Mouse (Mus musculus): ENCODE results near the gene Tsnax. TPM values are rescaled to one million over a fixed set of nuclear protein-coding genes. Genes with fewer than 3 reads are reported as not detected.

The Tsnax gene
- polyA plus RNA-seq, 1 experiment, result 22.7 TPM

DNA sequence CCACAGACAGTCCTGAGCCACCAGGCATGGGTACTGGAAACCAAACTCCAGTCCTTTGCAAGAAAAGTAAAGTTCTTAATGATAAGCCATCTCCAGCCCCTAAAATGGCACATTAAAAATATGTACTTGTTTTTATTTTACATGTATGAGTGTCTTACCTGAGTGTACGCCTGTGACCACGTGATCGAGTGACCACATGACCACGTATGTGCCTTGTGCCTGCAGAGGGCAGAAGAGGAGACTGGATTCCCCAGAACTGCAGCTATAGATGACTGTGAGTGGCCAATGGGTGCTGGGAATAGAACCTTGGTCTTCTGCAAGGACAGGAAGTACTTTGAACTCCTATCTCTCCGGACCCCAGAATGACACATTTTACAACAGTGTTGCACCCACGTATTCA, 36.6 kb upstream of the Tsnax start:
- H3K4me3 ChIP-seq (ENCODE audit: extremely low read depth, insufficient read depth, insufficient read length), result no peak overlapping the region
- DNase-seq (ENCODE audit: low read depth in 1 of 2, low spot score in 2 of 2), result no peak
- H3K4me1 ChIP-seq (ENCODE audit: control insufficient read depth, insufficient read depth, insufficient read length), result no peaks in the 10 kb centered on the region
- TF ChIP-seq POLR2A (IDR thresholded peaks at IDR 0.05; ENCODE audit: low read depth, low read length) (no peak), CTCF (IDR thresholded peaks at IDR 0.05; ENCODE audit: extremely low read depth, insufficient read depth, insufficient read length, insufficient replicate concordance) (no peak)
- 91% methylated on average over 6 of the region's 6 CpGs for WGBS
- no peaks in the 10 kb centered on the region for H3K27me3 ChIP-seq (ENCODE audit: control insufficient read depth, insufficient read depth, low read length)
- no peaks in the 10 kb centered on the region for H3K36me3 ChIP-seq (ENCODE audit: control insufficient read depth, insufficient read depth, low read length)
- no peak overlapping the region for H3K27ac ChIP-seq (ENCODE audit: insufficient read depth, low read length)

DNA sequence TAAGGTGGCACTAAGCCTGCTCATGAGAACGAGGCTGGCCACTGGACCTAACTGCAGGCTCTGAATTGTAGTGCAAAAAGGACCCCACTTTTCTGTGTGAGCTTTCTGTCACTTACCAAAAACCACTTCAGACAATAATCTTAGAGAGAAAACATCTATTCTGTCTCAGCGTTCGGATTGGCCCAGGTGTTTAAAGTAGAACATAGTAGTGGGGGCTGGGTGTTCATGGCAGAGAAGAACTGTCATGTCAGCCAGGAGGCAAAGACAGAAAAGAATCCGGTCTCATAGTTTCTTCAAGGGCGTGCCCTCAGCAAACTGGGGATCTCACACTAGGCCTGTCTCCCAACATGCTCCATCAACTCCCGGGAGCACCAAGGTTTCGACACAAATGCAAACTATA, 34.8 kb upstream of the Tsnax start:
- Histone ChIP-seq H3K36me3 (ENCODE audit: control insufficient read depth, insufficient read depth, low read length) (no peaks in the 10 kb centered on the region), H3K27ac (ENCODE audit: insufficient read depth, low read length) (no peak overlapping the region), H3K4me3 (ENCODE audit: extremely low read depth, insufficient read depth, insufficient read length) (no peak overlapping the region), H3K4me1 (ENCODE audit: control insufficient read depth, insufficient read depth, insufficient read length) (no peaks in the 10 kb centered on the region), H3K27me3 (ENCODE audit: control insufficient read depth, insufficient read depth, low read length) (no peaks in the 10 kb centered on the region)
- TF ChIP-seq CTCF (IDR thresholded peaks at IDR 0.05; ENCODE audit: extremely low read depth, insufficient read depth, insufficient read length, insufficient replicate concordance) (no peak), POLR2A (IDR thresholded peaks at IDR 0.05; ENCODE audit: low read depth, low read length) (no peak)
- no peak for DNase-seq (ENCODE audit: low read depth in 1 of 2, low spot score in 2 of 2)
- 83% methylated on average over 7 of the region's 7 CpGs for WGBS

DNA sequence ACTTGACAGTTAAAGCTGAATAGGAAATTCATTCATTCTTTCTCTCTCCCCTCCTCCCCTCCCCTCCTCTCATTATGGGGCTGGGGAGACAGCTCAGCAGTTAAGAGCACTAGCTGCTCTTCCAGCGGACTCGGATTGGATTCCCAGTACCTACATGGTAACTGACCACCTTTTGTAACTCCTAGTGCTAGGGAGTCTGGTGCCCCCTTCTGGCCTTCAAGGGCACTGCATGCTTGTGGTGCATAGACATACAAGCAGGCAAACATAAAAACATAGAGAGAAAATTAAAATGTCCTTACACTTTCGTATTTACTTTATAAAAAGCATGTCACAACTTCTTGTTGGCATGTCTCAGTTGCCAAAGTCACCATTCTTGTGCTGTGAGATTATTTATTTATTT, 32.8 kb upstream of the Tsnax start:
- WGBS, result 95% methylated on average over 3 of the region's 3 CpGs
- H3K36me3 ChIP-seq (ENCODE audit: control insufficient read depth, insufficient read depth, low read length), result no peaks in the 10 kb centered on the region
- no peaks in the 10 kb centered on the region for H3K4me1 ChIP-seq (ENCODE audit: control insufficient read depth, insufficient read depth, insufficient read length)
- no peak overlapping the region for H3K4me3 ChIP-seq (ENCODE audit: extremely low read depth, insufficient read depth, insufficient read length)
- no peak overlapping the region for H3K27ac ChIP-seq (ENCODE audit: insufficient read depth, low read length)
- no peak for TF ChIP-seq POLR2A (IDR thresholded peaks at IDR 0.05; ENCODE audit: low read depth, low read length)
- no peak; the same call in 1 of the 2 replicates for TF ChIP-seq CTCF (IDR thresholded peaks at IDR 0.05; ENCODE audit: extremely low read depth, insufficient read depth, insufficient read length, insufficient replicate concordance)
- DNase-seq (ENCODE audit: low read depth in 1 of 2, low spot score in 2 of 2), result no peak
- H3K27me3 ChIP-seq (ENCODE audit: control insufficient read depth, insufficient read depth, low read length), result no peaks in the 10 kb centered on the region

DNA sequence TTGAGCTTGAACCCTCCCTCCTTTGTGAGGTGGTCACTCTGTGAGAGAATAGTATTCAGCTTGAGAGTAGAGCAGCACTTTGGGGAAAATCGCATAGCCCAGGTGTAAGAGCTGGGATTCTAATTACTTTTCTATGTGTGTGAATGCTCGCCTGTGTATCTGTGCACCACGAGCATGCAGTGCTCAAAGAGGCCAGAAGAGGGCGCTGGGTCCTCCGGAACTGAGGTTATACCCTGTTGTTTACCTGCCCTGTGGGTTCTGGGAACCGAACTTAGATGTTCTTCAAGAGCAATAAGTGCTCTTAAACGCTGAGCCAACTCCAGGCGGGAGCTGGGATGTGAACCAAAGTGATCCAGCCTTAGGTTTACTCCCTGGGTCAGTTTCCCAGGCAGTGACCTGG, 32.0 kb upstream of the Tsnax start:
- no peak overlapping the region for H3K27ac ChIP-seq (ENCODE audit: insufficient read depth, low read length)
- no peaks in the 10 kb centered on the region for H3K36me3 ChIP-seq (ENCODE audit: control insufficient read depth, insufficient read depth, low read length)
- DNase-seq (ENCODE audit: low read depth in 1 of 2, low spot score in 2 of 2), result no peak
- 88% methylated on average over 8 of the region's 8 CpGs for WGBS
- no peaks in the 10 kb centered on the region for H3K4me1 ChIP-seq (ENCODE audit: control insufficient read depth, insufficient read depth, insufficient read length)
- TF ChIP-seq CTCF (IDR thresholded peaks at IDR 0.05; ENCODE audit: extremely low read depth, insufficient read depth, insufficient read length, insufficient replicate concordance) (no peak), POLR2A (IDR thresholded peaks at IDR 0.05; ENCODE audit: low read depth, low read length) (no peak)
- no peak overlapping the region for H3K4me3 ChIP-seq (ENCODE audit: extremely low read depth, insufficient read depth, insufficient read length)
- H3K27me3 ChIP-seq (ENCODE audit: control insufficient read depth, insufficient read depth, low read length), result no peaks in the 10 kb centered on the region

DNA sequence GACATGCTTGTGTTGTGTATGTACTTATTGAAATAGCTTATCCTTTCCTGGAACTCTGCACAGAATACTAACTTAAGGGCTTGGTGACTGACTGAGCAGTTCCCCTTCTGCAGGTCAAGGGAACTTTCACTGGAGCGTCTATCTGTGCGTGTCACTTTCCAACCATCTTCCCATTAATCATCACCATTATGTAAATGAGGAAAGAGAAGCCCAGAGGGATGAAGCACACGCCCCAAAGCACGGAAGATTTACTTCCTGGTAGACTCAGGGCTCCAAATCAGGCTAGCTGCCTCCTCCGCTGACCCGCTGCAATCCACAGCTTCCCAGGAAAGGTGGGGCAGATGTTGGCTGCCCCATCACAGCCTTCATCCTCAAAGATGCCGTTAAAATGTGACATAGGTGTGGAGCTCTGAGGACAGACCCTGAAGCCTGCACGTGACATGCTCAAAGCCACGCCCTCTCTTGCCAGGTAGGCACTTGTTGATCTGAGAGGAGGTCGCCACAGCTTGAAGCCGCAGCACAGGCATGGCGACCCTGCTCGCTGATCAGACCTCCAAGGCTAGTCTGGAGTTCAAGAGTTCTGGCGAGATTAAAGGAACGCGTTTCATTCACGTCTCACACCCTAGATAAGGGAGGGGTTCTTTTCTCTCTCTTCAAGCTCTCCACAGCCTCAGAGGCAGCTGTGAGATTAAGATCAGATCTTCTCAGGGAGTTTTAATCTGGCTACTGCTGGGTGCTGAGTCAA, 21.7 kb upstream of the Tsnax start:
- H3K4me3 ChIP-seq (ENCODE audit: extremely low read depth, insufficient read depth, insufficient read length), result no peak overlapping the region
- DNase-seq (ENCODE audit: low read depth in 1 of 2, low spot score in 2 of 2), result no peak
- WGBS, result 27% methylated on average over 17 of the region's 17 CpGs

DNA sequence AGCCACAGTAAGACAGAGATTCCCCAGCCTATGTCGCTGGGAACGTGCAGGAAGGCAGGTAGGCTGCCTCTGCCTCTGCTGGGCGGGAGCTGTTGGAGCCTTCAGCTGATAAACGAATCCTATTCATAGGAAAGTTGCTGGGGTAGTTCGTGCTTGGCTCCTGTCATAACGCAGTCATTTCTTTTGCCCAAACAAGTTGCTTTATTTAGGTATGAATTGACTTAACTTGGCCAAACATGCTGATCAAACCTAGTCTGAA, 21.2 kb upstream of the Tsnax start:
- no peak overlapping the region for H3K4me3 ChIP-seq (ENCODE audit: extremely low read depth, insufficient read depth, insufficient read length)
- no peak for DNase-seq (ENCODE audit: low read depth in 1 of 2, low spot score in 2 of 2)
- no peak for TF ChIP-seq CTCF (IDR thresholded peaks at IDR 0.05; ENCODE audit: extremely low read depth, insufficient read depth, insufficient read length, insufficient replicate concordance)
- no peak for TF ChIP-seq POLR2A (IDR thresholded peaks at IDR 0.05; ENCODE audit: low read depth, low read length)
- H3K36me3 ChIP-seq (ENCODE audit: control insufficient read depth, insufficient read depth, low read length), result no peaks in the 10 kb centered on the region
- no peaks in the 10 kb centered on the region for H3K27me3 ChIP-seq (ENCODE audit: control insufficient read depth, insufficient read depth, low read length)
- no peak overlapping the region for H3K27ac ChIP-seq (ENCODE audit: insufficient read depth, low read length)
- 64% methylated on average over 6 of the region's 6 CpGs for WGBS
- no peaks in the 10 kb centered on the region; the same call in 1 of the 2 replicates for H3K4me1 ChIP-seq (ENCODE audit: control insufficient read depth, insufficient read depth, insufficient read length)

More for the DNA sequence above, 21.7 kb upstream of the Tsnax start:
- Histone ChIP-seq H3K27ac (ENCODE audit: insufficient read depth, low read length) (no peak overlapping the region), H3K36me3 (ENCODE audit: control insufficient read depth, insufficient read depth, low read length) (no peaks in the 10 kb centered on the region), H3K27me3 (ENCODE audit: control insufficient read depth, insufficient read depth, low read length) (no peaks in the 10 kb centered on the region), H3K4me1 (ENCODE audit: control insufficient read depth, insufficient read depth, insufficient read length) (no peaks in the 10 kb centered on the region; the same call in 1 of the 2 replicates)
- TF ChIP-seq CTCF (IDR thresholded peaks at IDR 0.05; ENCODE audit: extremely low read depth, insufficient read depth, insufficient read length, insufficient replicate concordance) (no peak), POLR2A (IDR thresholded peaks at IDR 0.05; ENCODE audit: low read depth, low read length) (no peak)

DNA sequence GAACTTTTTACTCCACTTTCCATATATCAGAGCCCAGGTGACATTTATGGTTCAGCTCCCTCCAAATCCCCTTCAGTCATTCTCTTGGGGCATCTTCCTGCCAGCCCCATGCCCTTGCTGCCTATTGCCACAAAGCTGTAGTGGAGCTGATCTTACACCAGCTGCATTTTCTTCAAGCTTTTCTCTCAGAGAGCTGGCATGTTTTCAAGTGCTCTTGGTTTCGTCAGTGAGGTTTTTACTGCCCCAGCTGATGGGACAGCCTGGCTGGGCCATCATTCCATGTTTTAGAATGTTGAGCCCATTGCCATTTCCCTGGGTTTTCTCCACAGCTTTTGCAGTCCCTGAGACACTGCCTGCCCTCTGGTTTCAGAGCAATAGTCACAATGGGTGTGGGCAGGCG, 17.0 kb upstream of the Tsnax start:
- no peak for DNase-seq (ENCODE audit: low read depth in 1 of 2, low spot score in 2 of 2)
- TF ChIP-seq POLR2A (IDR thresholded peaks at IDR 0.05; ENCODE audit: low read depth, low read length) (no peak), CTCF (IDR thresholded peaks at IDR 0.05; ENCODE audit: extremely low read depth, insufficient read depth, insufficient read length, insufficient replicate concordance) (no peak)
- Histone ChIP-seq H3K36me3 (ENCODE audit: control insufficient read depth, insufficient read depth, low read length) (no peaks in the 10 kb centered on the region), H3K4me3 (ENCODE audit: extremely low read depth, insufficient read depth, insufficient read length) (no peak overlapping the region), H3K27me3 (ENCODE audit: control insufficient read depth, insufficient read depth, low read length) (no peaks in the 10 kb centered on the region), H3K4me1 (ENCODE audit: control insufficient read depth, insufficient read depth, insufficient read length) (no peaks in the 10 kb centered on the region; the same call in 1 of the 2 replicates), H3K27ac (ENCODE audit: insufficient read depth, low read length) (no peak overlapping the region)
- WGBS, result 68% methylated on average over 2 of the region's 2 CpGs
